Mouse (Mus musculus): ENCODE data around the gene Crybg3. TPM values are rescaled to one million over a fixed set of nuclear protein-coding genes. Genes with fewer than 3 reads are reported as not detected.

The Crybg3 gene
- polyA plus RNA-seq, 1 experiment from 2014 or later: 11.6 TPM

- 29% methylated on average over 3 of the region's 3 CpGs for WGBS
- Histone ChIP-seq H3K27me3 (ENCODE audit: control insufficient read depth, insufficient read depth, low read length) (no peaks in the 10 kb centered on the region), H3K36me3 (ENCODE audit: control insufficient read depth, insufficient read depth, low read length) (peaks cover 9% of the 10 kb centered on the region), H3K9me3 (replicated peaks; ENCODE audit: control insufficient read depth, low read length) (no peaks in the 10 kb centered on the region; the same call in 1 of the 2 replicates), H3K4me1 (ENCODE audit: control insufficient read depth, insufficient read depth, low read length) (no peaks in the 10 kb centered on the region), H3K4me3 (replicated peaks; ENCODE audit: low read length) (no peak overlapping the region), H3K27ac (ENCODE audit: low read length) (no peak overlapping the region), H3K4me2 (ENCODE audit: low read depth, low read length) (no peak overlapping the region), H3K9ac (ENCODE audit: low read length) (no peak overlapping the region)
- ATAC-seq (ENCODE audit: insufficient read depth, low FRiP score): no peak
Observed at GRCm38 (mm10) chr16:59532561-59532960, 68.2 kb downstream of the Crybg3 start.

- no peak for ATAC-seq (ENCODE audit: insufficient read depth, low FRiP score)
- Histone ChIP-seq H3K4me1 (ENCODE audit: control insufficient read depth, insufficient read depth, low read length) (no peaks in the 10 kb centered on the region), H3K27me3 (ENCODE audit: control insufficient read depth, insufficient read depth, low read length) (no peaks in the 10 kb centered on the region), H3K36me3 (ENCODE audit: control insufficient read depth, insufficient read depth, low read length) (peaks cover 9% of the 10 kb centered on the region), H3K4me3 (replicated peaks; ENCODE audit: low read length) (no peak overlapping the region), H3K4me2 (ENCODE audit: low read depth, low read length) (no peak overlapping the region), H3K9me3 (replicated peaks; ENCODE audit: control insufficient read depth, low read length) (no peaks in the 10 kb centered on the region; the same call in 1 of the 2 replicates), H3K27ac (ENCODE audit: low read length) (no peak overlapping the region), H3K9ac (ENCODE audit: low read length) (no peak overlapping the region)
- 62% methylated on average over 5 of the region's 5 CpGs for WGBS
Observed at GRCm38 (mm10) chr16:59531243-59531642, 69.5 kb downstream of the Crybg3 start.

GRCm38 (mm10) chr16:59529570-59529969 lies 71.2 kb downstream of the Crybg3 start:
- Histone ChIP-seq H3K36me3 (ENCODE audit: control insufficient read depth, insufficient read depth, low read length) (peaks cover 9% of the 10 kb centered on the region), H3K9ac (ENCODE audit: low read length) (no peak overlapping the region), H3K27me3 (ENCODE audit: control insufficient read depth, insufficient read depth, low read length) (no peaks in the 10 kb centered on the region), H3K27ac (ENCODE audit: low read length) (no peak overlapping the region), H3K4me3 (replicated peaks; ENCODE audit: low read length) (no peak overlapping the region), H3K4me1 (ENCODE audit: control insufficient read depth, insufficient read depth, low read length) (no peaks in the 10 kb centered on the region), H3K4me2 (ENCODE audit: low read depth, low read length) (no peak overlapping the region), H3K9me3 (replicated peaks; ENCODE audit: control insufficient read depth, low read length) (no peaks in the 10 kb centered on the region; the same call in 1 of the 2 replicates)
- 82% methylated on average over 13 of the region's 13 CpGs for WGBS
- no peak for ATAC-seq (ENCODE audit: insufficient read depth, low FRiP score)

- no peak overlapping the region for H3K4me3 ChIP-seq (replicated peaks; ENCODE audit: low read length)
- no peak overlapping the region for H3K4me2 ChIP-seq (ENCODE audit: low read depth, low read length)
- no peaks in the 10 kb centered on the region for H3K27me3 ChIP-seq (ENCODE audit: control insufficient read depth, insufficient read depth, low read length)
- ATAC-seq (ENCODE audit: insufficient read depth, low FRiP score): no peak
- peaks cover 9% of the 10 kb centered on the region for H3K36me3 ChIP-seq (ENCODE audit: control insufficient read depth, insufficient read depth, low read length)
- H3K27ac ChIP-seq (ENCODE audit: low read length): no peak overlapping the region
- no peak overlapping the region for H3K9ac ChIP-seq (ENCODE audit: low read length)
- no peaks in the 10 kb centered on the region for H3K4me1 ChIP-seq (ENCODE audit: control insufficient read depth, insufficient read depth, low read length)
- H3K9me3 ChIP-seq (replicated peaks; ENCODE audit: control insufficient read depth, low read length): no peaks in the 10 kb centered on the region; the same call in 1 of the 2 replicates
- 83% methylated on average over 6 of the region's 6 CpGs for WGBS
Observed at GRCm38 (mm10) chr16:59526939-59527338, 73.8 kb downstream of the Crybg3 start.

GRCm38 (mm10) chr16:59521752-59522423 lies 78.9 kb downstream of the Crybg3 start:
- no peak overlapping the region for H3K4me3 ChIP-seq (replicated peaks; ENCODE audit: low read length)
- H3K9ac ChIP-seq (ENCODE audit: low read length): no peak overlapping the region
- no peaks in the 10 kb centered on the region for H3K4me1 ChIP-seq (ENCODE audit: control insufficient read depth, insufficient read depth, low read length)
- H3K9me3 ChIP-seq (replicated peaks; ENCODE audit: control insufficient read depth, low read length): no peaks in the 10 kb centered on the region
- H3K27me3 ChIP-seq (ENCODE audit: control insufficient read depth, insufficient read depth, low read length): no peaks in the 10 kb centered on the region
- H3K36me3 ChIP-seq (ENCODE audit: control insufficient read depth, insufficient read depth, low read length): 0 out of 2 replicates have a peak, but pooled peaks cover 5% of the 10 kb centered on the region
- H3K4me2 ChIP-seq (ENCODE audit: low read depth, low read length): no peak overlapping the region
- no peak; the same call in 1 of the 2 replicates for ATAC-seq (ENCODE audit: insufficient read depth, low FRiP score)
- no peak overlapping the region for H3K27ac ChIP-seq (ENCODE audit: low read length)
- WGBS: 73% methylated on average over 16 of the region's 16 CpGs

- peak; percentile 66; the same call in 1 of the 2 replicates for ATAC-seq (ENCODE audit: insufficient read depth, low FRiP score)
- Histone ChIP-seq H3K27me3 (ENCODE audit: control insufficient read depth, insufficient read depth, low read length) (no peaks in the 10 kb centered on the region), H3K9ac (ENCODE audit: low read length) (no peak overlapping the region), H3K4me1 (ENCODE audit: control insufficient read depth, insufficient read depth, low read length) (no peaks in the 10 kb centered on the region), H3K4me3 (replicated peaks; ENCODE audit: low read length) (no peak overlapping the region), H3K4me2 (ENCODE audit: low read depth, low read length) (no peak overlapping the region), H3K36me3 (ENCODE audit: control insufficient read depth, insufficient read depth, low read length) (0 out of 2 replicates have a peak, but pooled peaks cover 8% of the 10 kb centered on the region), H3K27ac (ENCODE audit: low read length) (no peak overlapping the region; the same call in 1 of the 2 replicates), H3K9me3 (replicated peaks; ENCODE audit: control insufficient read depth, low read length) (no peaks in the 10 kb centered on the region)
- WGBS: 47% methylated on average over 15 of the region's 15 CpGs
Observed at GRCm38 (mm10) chr16:59517447-59518219, 83.1 kb downstream of the Crybg3 start.

GRCm38 (mm10) chr16:59516965-59517364 lies 83.8 kb downstream of the Crybg3 start:
- no peak for ATAC-seq (ENCODE audit: insufficient read depth, low FRiP score)
- no peaks in the 10 kb centered on the region for H3K9me3 ChIP-seq (replicated peaks; ENCODE audit: control insufficient read depth, low read length)
- H3K4me3 ChIP-seq (replicated peaks; ENCODE audit: low read length): no peak overlapping the region
- 0 out of 2 replicates have a peak, but pooled peaks cover 8% of the 10 kb centered on the region for H3K36me3 ChIP-seq (ENCODE audit: control insufficient read depth, insufficient read depth, low read length)
- no peak overlapping the region for H3K9ac ChIP-seq (ENCODE audit: low read length)
- WGBS: 82% methylated on average over 10 of the region's 10 CpGs
- H3K27me3 ChIP-seq (ENCODE audit: control insufficient read depth, insufficient read depth, low read length): no peaks in the 10 kb centered on the region
- 0 out of 2 replicates have a peak overlapping the region, but pooled peaks have one; percentile 42 for H3K27ac ChIP-seq (ENCODE audit: low read length)
- H3K4me1 ChIP-seq (ENCODE audit: control insufficient read depth, insufficient read depth, low read length): no peaks in the 10 kb centered on the region
- H3K4me2 ChIP-seq (ENCODE audit: low read depth, low read length): no peak overlapping the region

- no peak for ATAC-seq (ENCODE audit: insufficient read depth, low FRiP score)
- Histone ChIP-seq H3K4me3 (replicated peaks; ENCODE audit: low read length) (no peak overlapping the region), H3K9ac (ENCODE audit: low read length) (no peak overlapping the region), H3K9me3 (replicated peaks; ENCODE audit: control insufficient read depth, low read length) (no peaks in the 10 kb centered on the region), H3K4me1 (ENCODE audit: control insufficient read depth, insufficient read depth, low read length) (no peaks in the 10 kb centered on the region), H3K27me3 (ENCODE audit: control insufficient read depth, insufficient read depth, low read length) (no peaks in the 10 kb centered on the region), H3K27ac (ENCODE audit: low read length) (no peak overlapping the region), H3K4me2 (ENCODE audit: low read depth, low read length) (no peak overlapping the region), H3K36me3 (ENCODE audit: control insufficient read depth, insufficient read depth, low read length) (0 out of 2 replicates have a peak, but pooled peaks cover 5% of the 10 kb centered on the region)
- 89% methylated on average over 5 of the region's 5 CpGs for WGBS
Observed at GRCm38 (mm10) chr16:59515169-59515568, 85.6 kb downstream of the Crybg3 start.

GRCm38 (mm10) chr16:59509830-59510229 lies 90.9 kb downstream of the Crybg3 start:
- no peaks in the 10 kb centered on the region for H3K4me1 ChIP-seq (ENCODE audit: control insufficient read depth, insufficient read depth, low read length)
- 0 out of 2 replicates have a peak, but pooled peaks cover 5% of the 10 kb centered on the region for H3K36me3 ChIP-seq (ENCODE audit: control insufficient read depth, insufficient read depth, low read length)
- H3K4me2 ChIP-seq (ENCODE audit: low read depth, low read length): no peak overlapping the region
- no peak overlapping the region for H3K27ac ChIP-seq (ENCODE audit: low read length)
- no peaks in the 10 kb centered on the region for H3K27me3 ChIP-seq (ENCODE audit: control insufficient read depth, insufficient read depth, low read length)
- H3K4me3 ChIP-seq (replicated peaks; ENCODE audit: low read length): no peak overlapping the region
- H3K9ac ChIP-seq (ENCODE audit: low read length): no peak overlapping the region
- 87% methylated on average over 5 of the region's 5 CpGs for WGBS
- no peaks in the 10 kb centered on the region for H3K9me3 ChIP-seq (replicated peaks; ENCODE audit: control insufficient read depth, low read length)
- ATAC-seq (ENCODE audit: insufficient read depth, low FRiP score): no peak

Measured in stomach, embryonic 16.5 days (tissue).